Mouse (Mus musculus) embryo, embryonic 10.5 days (tissue): ENCODE data around the gene 4931428L18Rik.

Source experiments
- DNase-seq: peaks from one replicate; pipeline ENCODE4 v3.0.0-alpha.2; 2015; ENCODE audit warnings: low spot score

Gene 4931428L18Rik

GRCm38 (mm10) chr1:31152799-31153426 is 69.6 kb downstream of the 4931428L18Rik start:
- no peak for DNase-seq

- no peak for DNase-seq
These were observed 71.9 kb downstream of the 4931428L18Rik start for GRCm38 (mm10) chr1:31150546-31150945.

GRCm38 (mm10) chr1:31149671-31150070 is 72.8 kb downstream of the 4931428L18Rik start:
- DNase-seq = peak; percentile 64

- DNase-seq = no peak
These were observed 78.9 kb downstream of the 4931428L18Rik start for GRCm38 (mm10) chr1:31143571-31143970.

GRCm38 (mm10) chr1:31142288-31143094 is 80.0 kb downstream of the 4931428L18Rik start:
- no peak for DNase-seq

- no peak for DNase-seq
These were observed 84.1 kb downstream of the 4931428L18Rik start for GRCm38 (mm10) chr1:31138387-31138786.

- no peak for DNase-seq
These were observed 109.0 kb downstream of the 4931428L18Rik start for GRCm38 (mm10) chr1:31113466-31113865.

GRCm38 (mm10) chr1:31107961-31108360 is 114.5 kb downstream of the 4931428L18Rik start:
- DNase-seq = no peak

- DNase-seq = no peak
These were observed 119.4 kb downstream of the 4931428L18Rik start for GRCm38 (mm10) chr1:31102863-31103657.

- no peak for DNase-seq
These were observed 120.2 kb downstream of the 4931428L18Rik start for GRCm38 (mm10) chr1:31102280-31102679.

- no peak for DNase-seq
These were observed 125.3 kb downstream of the 4931428L18Rik start for GRCm38 (mm10) chr1:31097208-31097607.

GRCm38 (mm10) chr1:31096466-31096793 is 126.1 kb downstream of the 4931428L18Rik start:
- DNase-seq = no peak

GRCm38 (mm10) chr1:31095706-31096465 is 126.6 kb downstream of the 4931428L18Rik start:
- peak; percentile 21 for DNase-seq

GRCm38 (mm10) chr1:31094792-31095191 is 127.7 kb downstream of the 4931428L18Rik start:
- no peak for DNase-seq

- DNase-seq = no peak
These were observed 128.5 kb downstream of the 4931428L18Rik start for GRCm38 (mm10) chr1:31093939-31094338.

GRCm38 (mm10) chr1:31088686-31089085 is 133.8 kb downstream of the 4931428L18Rik start:
- DNase-seq = no peak

- no peak for DNase-seq
These were observed 149.7 kb downstream of the 4931428L18Rik start for GRCm38 (mm10) chr1:31072523-31073370.

- no peak for DNase-seq
These were observed 151.3 kb downstream of the 4931428L18Rik start for GRCm38 (mm10) chr1:31071209-31071608.

- DNase-seq = no peak
These were observed 157.4 kb downstream of the 4931428L18Rik start for GRCm38 (mm10) chr1:31064817-31065740.

- no peak for DNase-seq
These were observed 162.7 kb downstream of the 4931428L18Rik start for GRCm38 (mm10) chr1:31059806-31060205.
